15 mouse cellular contexts compared by ENCODE assay signal in the genomic region with DNA sequence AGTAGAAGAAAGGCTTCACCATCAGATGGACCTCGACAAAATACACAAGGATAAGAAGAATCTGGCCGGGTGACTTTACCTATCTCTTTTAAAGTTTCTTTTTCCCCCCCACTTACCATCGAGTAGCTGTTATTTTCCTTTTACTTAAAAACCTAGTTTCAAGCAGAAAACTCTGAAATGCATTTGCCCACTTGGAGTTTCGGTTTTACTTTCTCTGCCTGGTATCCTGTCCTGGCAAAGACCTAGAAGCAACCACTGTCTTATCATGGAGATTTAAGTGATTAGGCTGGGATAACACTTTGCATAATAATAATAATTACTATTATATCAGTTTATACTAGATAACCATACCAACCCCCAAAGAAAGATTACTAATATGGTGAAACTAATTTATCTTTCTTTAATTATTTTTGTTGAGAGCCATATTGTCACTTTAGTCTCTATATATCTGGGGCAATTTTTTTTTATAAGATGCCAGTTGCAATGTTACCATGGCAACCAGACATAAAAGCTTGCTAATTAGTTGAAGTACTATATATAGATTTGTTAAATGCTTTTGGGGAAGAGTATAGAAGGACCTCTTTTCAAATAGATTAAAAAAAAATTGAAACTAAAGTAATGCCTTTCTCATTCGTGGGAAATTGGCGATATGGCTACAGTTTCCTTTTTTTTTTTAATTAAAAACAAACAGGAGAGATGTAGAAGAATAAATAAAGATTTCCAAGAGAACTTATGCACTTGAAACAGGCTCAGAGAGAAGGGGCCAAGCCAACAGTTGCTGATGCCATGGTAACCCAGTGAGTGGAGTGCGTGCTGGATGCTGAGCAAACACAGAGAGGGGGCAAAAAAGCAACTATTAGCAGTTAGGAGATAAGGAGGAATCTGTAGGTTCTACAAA.
A peak's percentile ranks its signal among the peaks of the same experiment; 100 is the strongest.
DNase-seq lines count a peak whose midpoint lies in the region; ATAC-seq and TF ChIP-seq lines count a peak whose summit lies in the region.
"Had no signal": no experiment of that assay in that cellular context is flagged by ENCODE, and none has a peak within 500 bp of the region (broad histone marks: within the 10 kb centered on the region; RNA-seq: fewer than 3 reads in every experiment).

No protein-coding gene starts in this region.

- H3K9ac ChIP-seq in neural tube, embryonic 15.5 days (replicated peaks) = no peak overlapping the region
- no peak overlapping the region for H3K9ac ChIP-seq in intestine, embryonic 15.5 days
- H3K9ac ChIP-seq: hindbrain, embryonic 15.5 days; liver, embryonic 14.5 days had no signal

- DNase-seq in gastrocnemius, adult 2 months = no peak
- DNase-seq in gastrocnemius, adult 18-20 months (ENCODE audit: low spot score) = no peak
- DNase-seq in neural tube, embryonic 10.5 days (ENCODE audit: extremely low spot score, low spot score) = no peak
- DNase-seq in adrenal gland, postnatal 25 days = no peak
- no peak for DNase-seq in heart, embryonic 10.5 days (ENCODE audit: low spot score)
- DNase-seq in cerebellum, postnatal 4 days (ENCODE audit: low spot score in 2 of 2) = no peak
- DNase-seq: B cell, adult 2 months; cerebellum, adult 2 months; layer of hippocampus, postnatal 36 days; lung, postnatal 36 days had no signal

- no peaks in the 10 kb centered on the region for H3K9me3 ChIP-seq in neural tube, embryonic 15.5 days (replicated peaks)
- H3K9me3 ChIP-seq in intestine, embryonic 15.5 days = no peaks in the 10 kb centered on the region
- no peaks in the 10 kb centered on the region for H3K9me3 ChIP-seq in heart, embryonic 10.5 days
- H3K9me3 ChIP-seq: hindbrain, embryonic 15.5 days; limb, embryonic 10.5 days had no signal

- 63% methylated on average over 7 of the region's 7 CpGs for WGBS in neural tube, embryonic 15.5 days
- 69% methylated on average over 7 of the region's 7 CpGs for WGBS in intestine, embryonic 15.5 days
- WGBS in heart, embryonic 10.5 days = 80% methylated on average over 7 of the region's 7 CpGs

- H3K27ac ChIP-seq in gastrocnemius, adult 2 months = peak overlapping the region; percentile 25; the same call in 1 of the 2 replicates
- peak overlapping the region; percentile 41; the same call in 1 of the 2 replicates for H3K27ac ChIP-seq in neural tube, embryonic 15.5 days (replicated peaks)
- peak overlapping the region; percentile 36; the same call in 1 of the 2 replicates for H3K27ac ChIP-seq in intestine, embryonic 15.5 days
- H3K27ac ChIP-seq in heart, embryonic 10.5 days = no peak overlapping the region
- H3K27ac ChIP-seq: hindbrain, embryonic 15.5 days; limb, embryonic 10.5 days; liver, embryonic 14.5 days had no signal

- no peak for ATAC-seq in neural tube, embryonic 15.5 days (ENCODE audit: low FRiP score)
- ATAC-seq in intestine, embryonic 15.5 days = no peak

- no peak overlapping the region for H3K4me2 ChIP-seq in neural tube, embryonic 15.5 days
- 0 out of 2 replicates have a peak overlapping the region, but pooled peaks have one; percentile 5 for H3K4me2 ChIP-seq in intestine, embryonic 15.5 days (replicated peaks)
- H3K4me2 ChIP-seq: hindbrain, embryonic 15.5 days had no signal

- H3K4me3 ChIP-seq in gastrocnemius, adult 2 months = no peak overlapping the region; the same call in none of the 2 replicates
- no peak overlapping the region for H3K4me3 ChIP-seq in neural tube, embryonic 15.5 days (replicated peaks)
- no peak overlapping the region for H3K4me3 ChIP-seq in intestine, embryonic 15.5 days (replicated peaks)
- H3K4me3 ChIP-seq in heart, embryonic 10.5 days = no peak overlapping the region
- H3K4me3 ChIP-seq: hindbrain, embryonic 15.5 days; limb, embryonic 10.5 days had no signal

- TF ChIP-seq CTCF in gastrocnemius, adult 2 months (IDR thresholded peaks at IDR 0.05) = no peak

- intact Hi-C loops in gastrocnemius, adult 2 months (cut with DNase I) = no loop called here

- peaks cover 36% of the 10 kb centered on the region for H3K4me1 ChIP-seq in neural tube, embryonic 15.5 days
- H3K4me1 ChIP-seq in intestine, embryonic 15.5 days (replicated peaks) = peaks cover 24% of the 10 kb centered on the region
- peaks cover 12% of the 10 kb centered on the region for H3K4me1 ChIP-seq in heart, embryonic 10.5 days

- no peaks in the 10 kb centered on the region for H3K27me3 ChIP-seq in neural tube, embryonic 15.5 days (replicated peaks)
- H3K27me3 ChIP-seq in intestine, embryonic 15.5 days (replicated peaks) = no peaks in the 10 kb centered on the region
- H3K27me3 ChIP-seq in heart, embryonic 10.5 days (ENCODE audit: insufficient read depth, poor library complexity, severe bottlenecking) = no peaks in the 10 kb centered on the region
- H3K27me3 ChIP-seq: hindbrain, embryonic 15.5 days had no signal

- H3K36me3 ChIP-seq in neural tube, embryonic 15.5 days = no peaks in the 10 kb centered on the region
- H3K36me3 ChIP-seq in intestine, embryonic 15.5 days = no peaks in the 10 kb centered on the region
- H3K36me3 ChIP-seq in heart, embryonic 10.5 days = no peaks in the 10 kb centered on the region
- H3K36me3 ChIP-seq: hindbrain, embryonic 15.5 days; limb, embryonic 10.5 days had no signal
